Mouse (Mus musculus): ENCODE results near the gene Dus2. TPM values are rescaled to one million over a fixed set of nuclear protein-coding genes. Genes with fewer than 3 reads are reported as not detected.
"Not testable (repeated sequence)": the region's sequence is repeated elsewhere in the genome, so short reads cannot be mapped to it uniquely, and the experiment has no call there.

Gene Dus2
- total RNA-seq, 2 experiments from 2014 or later = 20.9 to 21.5 TPM

DNA sequence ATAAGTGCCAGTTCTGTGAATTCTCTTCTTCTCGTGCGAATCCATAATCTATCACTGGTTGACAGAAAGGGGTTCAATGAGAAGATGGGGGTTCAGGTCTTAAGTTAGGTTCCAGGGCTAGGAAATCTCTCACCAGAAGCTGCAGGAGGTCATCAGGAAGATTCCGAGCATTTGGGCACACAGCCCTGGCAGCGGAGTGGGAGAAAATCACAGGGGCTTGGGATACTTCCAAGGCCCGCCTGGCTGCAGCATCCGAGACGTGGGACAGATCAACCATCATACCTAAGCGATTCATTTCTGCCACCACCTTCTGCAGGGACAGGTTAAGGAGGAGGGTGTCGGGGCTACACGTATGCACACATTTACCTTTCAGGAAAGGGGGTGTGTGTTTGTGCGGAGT lies 2.6 kb upstream of the Dus2 start:
- no peak for DNase-seq (ENCODE audit: low spot score in 2 of 2)

DNA sequence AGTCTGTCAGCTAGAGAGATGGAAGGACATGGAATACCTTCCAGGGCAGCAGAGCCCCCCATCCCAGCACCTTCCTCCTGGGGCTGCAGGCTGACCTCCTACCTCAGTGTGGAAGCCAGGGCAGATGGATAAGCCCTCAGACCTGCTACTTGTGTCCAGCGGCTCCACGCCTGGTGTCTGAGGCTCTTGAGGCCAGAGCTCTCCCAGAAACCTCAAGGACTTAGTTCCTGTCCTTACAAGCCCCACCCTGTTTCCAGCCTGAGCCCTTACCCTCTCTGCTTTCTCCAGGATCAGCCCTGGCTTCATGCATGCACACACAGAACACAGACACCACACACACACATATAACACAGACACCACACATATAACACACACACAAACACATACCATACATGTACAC lies 409 bp downstream of the Dus2 start:
- DNase-seq (ENCODE audit: low spot score in 2 of 2) = no peak

DNA sequence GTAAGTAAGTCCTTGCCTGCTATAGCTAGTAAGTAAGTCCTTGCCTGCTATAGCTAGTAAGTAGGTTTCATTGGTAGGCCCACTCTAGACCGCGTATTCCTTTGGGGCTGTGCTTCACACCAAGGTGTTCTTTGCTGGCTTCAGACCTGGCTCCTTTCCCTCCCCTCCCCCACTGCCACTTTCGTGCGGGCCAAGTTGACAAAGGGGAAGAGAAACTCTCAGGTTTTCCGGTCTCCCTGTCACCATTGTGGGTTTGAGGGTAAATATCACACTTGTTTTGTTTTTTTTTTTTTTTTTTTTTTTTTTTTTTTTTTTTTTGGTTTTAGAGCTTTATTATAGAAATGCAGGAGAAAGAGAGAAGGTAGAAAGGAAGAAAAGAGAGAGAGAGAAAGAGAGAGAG lies 1.4 kb downstream of the Dus2 start:
- DNase-seq (ENCODE audit: low spot score in 2 of 2) = no peak

DNA sequence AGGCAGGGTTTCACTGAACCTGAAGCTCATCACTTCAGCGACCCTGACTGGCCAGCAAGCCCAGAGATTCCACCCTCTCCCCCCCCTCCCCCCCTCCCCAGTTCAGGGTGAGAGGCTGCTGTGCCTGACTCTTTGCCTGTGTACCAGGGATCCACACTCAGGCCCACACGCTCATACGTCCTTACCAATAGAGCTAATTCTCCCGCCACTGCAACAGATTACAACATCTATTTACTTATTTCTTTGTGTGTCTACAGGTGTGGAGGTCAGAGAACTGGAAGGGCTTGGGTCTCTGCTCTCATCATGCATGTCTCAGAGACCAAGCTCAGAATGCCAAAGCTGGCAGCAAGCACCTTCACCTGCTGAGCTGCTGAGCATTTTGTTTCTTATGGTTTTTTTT lies 2.1 kb downstream of the Dus2 start:
- DNase-seq (ENCODE audit: low spot score in 2 of 2) = no peak

DNA sequence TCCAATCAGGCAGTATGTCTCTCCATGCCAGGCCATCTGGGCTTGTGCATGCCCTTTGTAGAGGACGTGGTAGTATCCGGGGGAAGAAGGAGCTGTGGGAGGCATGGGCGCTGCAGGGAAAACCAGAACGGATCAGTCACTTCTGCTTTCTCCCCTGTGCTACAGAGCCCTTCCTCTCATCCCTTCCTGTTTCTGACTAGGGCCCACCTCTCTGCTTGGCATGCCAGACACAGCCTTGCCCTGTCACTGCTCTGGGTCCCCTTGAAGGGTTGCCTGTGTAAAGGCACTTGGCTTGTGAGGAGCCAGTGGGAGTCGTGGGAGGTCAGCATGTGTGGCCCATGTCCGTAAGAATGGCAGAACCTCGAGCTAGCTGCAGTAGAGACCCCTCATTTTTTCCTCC lies 5.2 kb downstream of the Dus2 start:
- DNase-seq (ENCODE audit: low spot score in 2 of 2) = no peak

DNA sequence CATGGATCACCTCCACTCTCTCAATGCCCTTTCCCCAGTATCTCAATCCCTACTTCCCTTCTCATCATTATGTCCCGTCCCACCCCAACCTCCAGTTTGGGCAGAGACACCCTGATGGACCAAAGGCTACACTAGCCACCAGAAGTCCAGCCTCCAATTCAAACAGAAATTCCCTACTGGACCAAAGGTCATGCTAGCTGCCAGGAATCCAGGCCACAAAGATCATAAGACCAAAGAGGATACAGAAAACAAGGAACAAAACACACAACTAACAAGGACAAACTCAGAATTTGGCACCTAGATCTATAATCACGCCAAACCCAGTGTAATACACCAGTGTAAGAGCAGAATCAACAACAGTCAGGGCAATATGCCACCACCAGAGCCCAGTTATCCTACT lies 7.8 kb downstream of the Dus2 start:
- no peak for DNase-seq (ENCODE audit: low spot score in 2 of 2)

DNA sequence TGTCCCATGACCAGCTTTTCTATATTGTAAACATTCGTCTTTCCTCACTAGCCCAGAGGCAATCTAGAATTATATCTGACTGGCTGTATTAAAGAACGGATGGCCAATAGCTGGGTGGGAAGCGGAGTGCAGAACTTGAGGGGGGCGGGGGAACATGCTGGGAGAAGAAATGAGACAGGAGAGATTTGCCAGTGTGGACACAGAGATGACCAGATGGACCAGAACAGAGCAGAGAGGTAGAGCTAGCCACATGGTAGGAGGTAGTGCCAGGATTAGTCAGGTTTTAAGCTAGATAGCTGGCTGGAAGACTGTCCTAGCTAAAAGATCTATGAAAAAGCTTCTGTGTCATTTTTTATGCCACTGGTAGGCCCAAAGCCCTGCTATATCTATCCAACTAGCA lies 10.8 kb downstream of the Dus2 start:
- no peak for DNase-seq (ENCODE audit: low spot score in 2 of 2)

DNA sequence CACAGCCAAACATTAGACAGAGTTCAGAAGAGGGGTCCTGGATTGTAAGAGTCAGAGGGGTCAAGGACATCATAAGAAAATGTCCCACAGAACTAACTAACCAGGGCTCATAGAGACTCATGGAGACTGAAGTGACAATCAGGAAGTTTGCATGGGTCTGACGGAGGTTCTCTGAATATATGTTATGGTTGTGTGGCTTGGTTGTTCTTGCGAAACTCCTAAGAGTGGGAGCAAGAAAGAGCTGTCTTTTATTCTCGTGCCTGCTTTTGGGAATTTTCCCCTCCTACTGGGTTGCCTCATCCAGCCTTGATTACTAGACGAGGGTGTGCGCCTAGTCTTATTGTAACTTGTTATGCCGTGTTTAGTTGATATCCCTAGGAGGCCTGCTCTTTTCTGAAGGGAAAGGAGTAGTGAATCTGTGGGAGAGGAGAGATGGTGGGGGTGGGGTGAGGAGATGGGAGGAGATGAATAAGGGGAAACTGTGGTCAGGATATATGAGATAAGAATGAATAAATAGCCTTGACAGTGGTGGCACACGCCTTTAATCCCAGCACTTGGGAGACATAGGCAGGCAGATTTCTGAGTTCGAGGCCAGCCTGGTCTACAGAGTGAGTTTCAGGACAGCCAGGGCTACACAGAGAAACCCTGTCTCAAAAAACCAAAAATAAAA lies 13.5 kb downstream of the Dus2 start:
- no peak for DNase-seq (ENCODE audit: low spot score in 2 of 2)

DNA sequence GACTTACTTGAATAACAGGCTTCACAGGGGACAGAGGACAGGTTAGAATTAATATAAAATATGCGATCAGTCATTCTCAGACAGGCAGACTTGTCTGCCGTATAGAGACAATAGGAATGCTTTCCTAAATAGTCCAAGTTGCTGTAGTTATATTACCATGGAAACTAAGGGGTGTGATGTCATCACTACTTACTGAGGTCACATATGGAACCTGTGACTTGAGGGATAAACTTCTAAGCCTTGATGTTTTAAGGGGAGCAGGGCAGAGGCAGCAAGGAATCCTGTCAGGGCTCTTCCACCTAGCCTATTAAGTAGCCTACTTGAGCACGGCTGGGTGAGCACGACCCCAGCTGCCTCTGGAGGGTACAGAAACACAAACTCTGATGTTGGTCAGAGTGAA lies 14.7 kb downstream of the Dus2 start, which contains the start of gene Dpep2nb:
Dpep2nb (minus strand) TSS at position 101 of the 400 bp plus-strand sequence.
- no peak for DNase-seq (ENCODE audit: low spot score in 2 of 2)

DNA sequence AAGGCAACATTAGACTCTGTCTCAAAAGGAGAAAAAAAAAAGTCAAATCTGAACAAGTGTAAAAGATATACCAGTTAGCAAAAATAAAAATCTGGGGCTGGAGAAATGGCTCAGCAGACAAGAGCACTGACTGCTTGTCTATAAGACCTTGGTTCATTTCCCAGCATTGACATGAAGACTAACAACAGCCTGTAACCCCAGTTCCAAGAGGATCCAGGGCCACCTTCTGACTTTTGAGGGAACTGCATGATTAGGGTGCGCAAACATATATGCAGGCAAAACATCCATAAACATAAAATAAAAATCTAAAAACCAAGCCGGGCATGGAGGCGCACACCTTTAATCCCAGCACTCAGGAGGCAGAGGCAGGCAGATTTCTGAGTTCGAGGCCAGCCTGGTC lies 15.3 kb downstream of the Dus2 start:
- no peak for DNase-seq (ENCODE audit: low spot score in 2 of 2)

DNA sequence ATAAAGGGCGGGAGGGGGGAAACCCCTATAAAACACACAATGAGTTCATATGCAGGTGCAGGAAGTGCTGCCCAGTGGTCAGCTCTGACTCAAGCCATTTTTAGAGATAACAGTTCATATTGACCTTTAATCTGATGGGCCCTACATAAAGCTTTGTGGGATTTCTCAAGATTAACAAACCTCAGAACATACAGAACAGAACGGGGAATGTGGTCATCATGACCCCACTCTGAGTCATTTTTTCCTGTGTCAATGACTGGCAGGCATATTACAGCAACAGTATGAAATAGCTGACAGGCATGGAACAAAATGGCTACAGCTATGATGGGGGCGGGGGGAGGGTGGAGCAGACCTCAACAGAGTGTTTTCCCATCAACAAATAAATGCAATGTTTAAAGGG lies 16.0 kb downstream of the Dus2 start:
- no peak for DNase-seq (ENCODE audit: low spot score in 2 of 2)

DNA sequence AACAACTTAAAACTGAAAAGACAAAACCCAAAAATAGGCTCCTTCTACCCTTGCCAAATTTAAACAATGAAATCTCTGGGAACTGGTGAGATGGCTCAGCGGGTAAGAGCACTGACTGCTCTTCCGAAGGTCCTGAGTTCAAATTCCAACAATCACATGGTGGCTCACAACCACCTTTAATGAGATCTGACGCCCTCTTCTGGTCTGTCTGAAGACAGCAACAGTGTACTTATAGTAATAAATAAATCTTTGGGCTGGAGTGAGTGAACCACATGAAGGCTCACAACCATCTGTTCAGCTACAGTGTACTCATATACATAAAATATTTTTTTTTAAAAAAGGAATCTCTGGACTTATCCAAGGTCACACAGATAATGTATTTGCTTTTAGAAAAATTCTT lies 16.8 kb downstream of the Dus2 start:
- DNase-seq (ENCODE audit: low spot score in 2 of 2) = not testable (repeated sequence)

DNA sequence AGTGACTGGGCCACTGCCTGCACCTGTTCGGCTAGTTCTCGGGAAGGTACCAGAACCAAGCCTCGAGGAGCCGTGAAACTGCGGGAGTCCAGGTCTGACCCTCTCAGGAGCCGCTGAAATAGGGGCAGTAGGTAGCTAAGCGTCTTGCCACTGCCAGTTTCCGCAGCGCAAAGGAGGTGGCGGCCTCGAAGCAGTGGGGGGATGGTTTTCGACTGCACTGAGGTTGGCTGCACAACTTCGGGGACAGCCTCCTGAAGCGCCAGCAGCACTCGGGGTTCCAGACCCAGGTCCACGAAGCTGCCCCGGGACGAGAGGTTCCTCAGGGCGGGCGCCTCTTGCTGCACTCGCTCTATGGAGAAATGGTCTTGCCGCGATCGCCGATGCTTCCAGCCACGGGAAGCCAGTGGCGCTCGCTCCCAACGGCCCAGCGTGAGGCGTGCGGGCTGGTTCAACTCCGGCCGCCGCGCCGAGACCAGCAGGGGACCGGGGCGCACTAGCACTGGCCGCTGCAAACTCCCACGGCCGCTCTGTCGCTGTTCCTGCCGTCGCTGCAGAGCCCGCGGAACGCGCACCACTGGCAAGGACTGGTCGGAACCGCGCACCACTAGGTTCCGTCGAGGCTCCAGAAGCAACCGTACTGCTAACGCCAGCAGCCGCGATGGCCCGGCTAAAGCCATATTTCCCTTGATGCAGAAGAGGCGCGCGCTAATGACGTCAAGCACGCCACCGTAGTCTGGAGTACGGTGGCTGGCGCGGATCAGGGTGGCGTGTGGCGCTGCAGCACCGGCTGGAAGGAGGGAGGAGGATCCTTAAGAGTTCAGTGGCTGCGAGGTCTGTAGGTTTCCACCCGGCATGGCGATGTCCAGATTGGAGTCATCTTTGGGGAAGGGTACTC lies 19.9 kb downstream of the Dus2 start:
- peak; percentile 91 to 93 for DNase-seq (ENCODE audit: low spot score in 2 of 2)

DNA sequence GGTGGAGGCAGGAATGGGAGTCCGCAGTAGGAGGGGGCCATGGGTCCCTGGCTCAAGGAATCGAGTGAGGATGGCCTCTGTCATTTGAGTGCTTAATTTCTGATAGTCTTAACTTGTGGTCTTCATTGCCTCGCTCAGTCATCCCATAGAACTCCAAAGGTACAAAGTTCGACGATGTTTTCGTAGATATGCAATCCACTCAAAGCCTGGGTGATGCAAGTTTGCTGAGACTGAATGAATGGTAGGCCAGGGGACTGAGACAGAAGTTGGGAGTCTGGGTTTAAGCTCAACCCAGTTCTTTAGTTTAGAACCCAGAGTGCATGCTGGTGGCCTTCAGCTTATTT lies 20.5 kb downstream of the Dus2 start, which contains the start of gene Ddx28:
Ddx28 (minus strand) TSS at position 240 of the 344 bp plus-strand sequence.
- DNase-seq (ENCODE audit: low spot score in 2 of 2) = no peak

DNA sequence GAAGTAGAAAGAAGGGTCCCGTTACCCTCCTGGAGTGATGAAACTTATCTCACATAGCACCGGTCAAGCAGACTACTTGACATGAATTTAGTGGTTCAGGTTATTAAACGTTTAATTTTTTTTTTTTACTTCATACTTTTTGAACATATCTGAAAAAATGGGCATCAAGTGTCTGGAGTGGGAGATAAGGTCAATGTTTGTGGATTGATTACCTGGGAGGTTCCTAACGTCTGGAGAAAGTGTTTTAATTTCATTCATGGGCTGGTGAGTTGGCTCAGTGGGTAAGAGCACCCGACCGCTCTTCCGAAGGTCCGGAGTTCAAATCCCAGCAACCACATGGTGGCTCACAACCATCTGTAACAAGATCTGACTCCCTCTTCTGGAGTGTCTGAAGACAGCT lies 21.1 kb downstream of the Dus2 start:
- not testable (repeated sequence) for DNase-seq (ENCODE audit: low spot score in 2 of 2)

DNA sequence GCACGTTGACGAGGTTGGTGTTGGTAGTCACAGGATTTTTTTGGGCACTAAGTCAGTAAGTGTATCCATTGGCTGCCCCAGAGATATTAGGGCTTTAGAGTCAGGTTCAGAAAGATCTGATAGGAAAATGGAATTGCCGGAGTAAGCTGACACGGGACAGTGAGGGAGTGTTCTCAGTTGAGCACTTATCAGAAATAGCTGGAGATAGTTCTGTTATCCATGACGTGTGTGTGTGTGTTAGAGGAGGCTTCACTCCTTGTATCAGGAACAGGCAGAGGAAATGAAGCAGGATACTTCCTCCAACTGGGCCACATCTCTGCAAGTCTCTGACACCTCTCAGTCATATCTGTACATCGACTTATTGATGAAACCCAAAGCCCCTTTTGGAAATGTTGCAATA lies 25.1 kb downstream of the Dus2 start:
- DNase-seq (ENCODE audit: low spot score in 2 of 2) = no peak

DNA sequence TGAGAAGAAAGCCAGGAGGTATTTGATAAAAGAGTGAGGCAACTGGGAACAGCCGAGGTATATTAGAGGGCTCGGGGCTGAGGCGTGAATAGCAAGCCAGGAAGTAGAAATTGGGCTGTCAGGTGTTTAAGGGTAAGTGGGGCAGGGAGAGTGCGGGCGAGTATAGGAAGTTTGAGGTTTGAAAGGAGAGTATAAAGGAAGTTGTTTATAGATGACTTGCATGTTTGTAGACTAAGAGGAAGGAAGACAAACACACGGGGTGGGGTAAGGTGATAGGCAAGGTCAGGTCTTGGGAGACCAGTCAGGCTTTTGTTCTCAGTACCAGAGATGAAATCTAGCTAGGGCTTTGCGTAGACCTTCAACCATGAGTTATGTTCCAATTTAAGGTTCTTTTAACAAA lies 26.0 kb downstream of the Dus2 start:
- no peak for DNase-seq (ENCODE audit: low spot score in 2 of 2)

DNA sequence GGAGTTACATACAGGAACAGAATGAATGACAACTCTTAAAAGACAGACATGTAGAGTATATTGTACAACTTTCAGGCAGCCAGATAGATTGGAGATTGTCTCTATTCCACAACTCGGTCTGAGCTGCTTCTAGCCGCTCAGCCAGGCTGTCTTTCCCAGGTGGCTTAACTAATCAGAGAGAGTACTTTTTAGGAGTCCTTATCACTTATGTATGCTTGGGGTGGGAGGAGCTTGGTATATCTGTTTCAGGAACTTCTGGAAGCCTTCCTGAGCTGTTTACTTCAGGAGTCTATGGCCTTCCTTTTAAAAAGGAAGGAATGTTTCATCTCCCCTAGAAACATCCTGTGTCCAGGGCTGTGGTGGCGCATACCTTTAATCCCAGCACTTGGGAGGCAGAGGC lies 26.9 kb downstream of the Dus2 start:
- DNase-seq (ENCODE audit: low spot score in 2 of 2) = no peak

DNA sequence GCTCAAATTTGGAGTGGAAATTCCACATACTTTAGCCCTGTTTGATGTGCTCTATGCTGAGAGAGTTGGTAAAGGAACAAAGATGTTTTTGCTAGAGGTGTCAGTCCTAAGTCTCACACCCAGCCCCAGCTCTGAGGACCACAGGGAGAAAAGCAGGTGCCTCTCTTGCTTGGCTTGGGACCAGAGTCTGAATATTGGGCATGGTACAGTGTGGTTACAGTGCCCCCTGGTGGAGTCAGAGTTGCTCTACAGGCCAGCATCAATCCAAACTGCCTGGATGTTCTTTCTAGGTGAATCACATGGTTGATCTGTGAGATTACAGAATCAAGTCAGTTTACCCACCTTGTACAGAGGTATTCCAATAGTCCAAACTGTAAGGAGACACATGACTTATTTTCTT lies 31.3 kb downstream of the Dus2 start:
- DNase-seq (ENCODE audit: low spot score in 2 of 2) = peak; percentile 86 to 89

DNA sequence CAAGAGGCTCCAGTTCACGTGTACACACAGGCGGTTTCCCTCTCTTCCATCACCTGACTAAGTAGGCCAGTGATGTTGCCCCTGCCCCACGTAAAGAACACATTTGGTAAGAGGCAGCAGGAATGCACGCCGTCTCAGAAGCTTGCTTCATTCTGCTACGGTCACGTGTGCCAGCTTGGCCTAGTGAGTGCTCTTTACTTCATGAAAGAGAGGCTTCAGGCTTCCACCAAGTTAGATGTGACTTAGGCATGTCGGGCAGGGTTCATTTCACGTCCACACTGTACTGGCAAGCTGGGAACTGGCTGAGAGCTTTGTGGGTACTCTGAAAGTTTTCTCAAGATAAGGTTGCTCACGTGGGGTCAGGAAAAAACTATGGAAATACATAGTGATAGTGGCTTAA lies 47.6 kb downstream of the Dus2 start:
- DNase-seq (ENCODE audit: low spot score in 2 of 2) = no peak

DNA sequence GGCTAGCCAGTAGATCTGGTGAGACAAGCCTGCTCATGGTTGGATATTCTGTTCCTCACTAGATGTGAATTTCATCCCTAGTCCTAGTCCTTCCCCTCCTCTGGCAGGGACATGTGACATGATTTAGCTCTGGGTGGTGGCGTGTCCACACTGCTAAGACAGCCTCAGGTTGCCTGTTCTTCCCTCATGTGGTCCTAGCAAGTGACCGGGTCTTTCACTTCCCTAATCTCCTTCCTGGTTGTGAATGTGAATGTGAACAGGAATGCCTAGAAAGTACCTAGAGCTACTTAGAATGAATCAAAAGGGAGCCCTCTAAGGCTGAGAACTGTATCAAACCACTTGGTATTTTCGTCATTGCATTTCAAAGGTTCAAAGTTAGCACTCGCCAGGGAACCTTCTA lies 48.5 kb downstream of the Dus2 start:
- DNase-seq (ENCODE audit: low spot score in 2 of 2) = no peak

DNA sequence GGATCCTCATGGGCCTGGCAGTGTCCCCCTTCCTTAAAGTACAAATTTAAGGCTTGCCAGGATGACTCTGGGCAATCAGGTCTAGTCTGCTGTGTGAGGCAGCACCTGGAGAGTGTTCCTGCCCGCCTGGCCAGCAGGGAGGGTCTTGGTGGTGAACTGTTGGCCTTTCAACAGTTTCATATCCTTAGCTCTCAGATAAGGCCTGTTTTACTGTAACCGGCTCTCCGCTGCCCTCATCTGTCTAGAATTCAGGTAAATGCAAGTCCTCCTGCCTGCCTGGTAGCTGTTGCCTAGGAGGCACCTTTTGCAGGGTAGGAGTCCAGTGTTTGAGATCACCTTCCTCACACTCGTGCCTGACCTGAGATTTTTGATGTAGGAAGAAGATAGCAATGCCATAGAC lies 49.1 kb downstream of the Dus2 start:
- no peak for DNase-seq (ENCODE audit: low spot score in 2 of 2)

DNA sequence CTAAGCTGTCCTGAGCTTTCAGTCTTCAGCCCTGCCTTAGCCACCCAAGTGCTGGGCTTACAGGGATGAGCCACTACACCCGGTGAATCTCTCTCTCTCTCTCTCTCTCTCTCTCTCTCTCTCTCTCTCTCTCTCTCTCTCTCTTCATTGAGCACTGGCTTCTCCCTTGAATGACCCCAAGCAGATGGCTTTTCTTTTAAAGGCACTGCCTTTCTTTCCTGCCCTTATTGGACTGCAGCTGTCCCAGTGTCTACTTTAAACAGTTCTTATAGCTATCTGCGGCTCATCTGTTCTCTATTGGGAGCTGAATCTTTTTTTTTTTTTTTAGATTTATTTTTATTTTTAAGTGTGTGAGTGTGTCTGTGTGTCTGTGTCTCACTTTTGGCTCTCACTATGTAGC lies 51.9 kb downstream of the Dus2 start:
- no peak for DNase-seq (ENCODE audit: low spot score in 2 of 2)

Measured in layer of hippocampus, postnatal 10 days (tissue).